Mouse (Mus musculus): ENCODE results near the gene Pcdh15. TPM values are rescaled to one million over a fixed set of nuclear protein-coding genes. Genes with fewer than 3 reads are reported as not detected.

Gene Pcdh15
- polyA plus RNA-seq, 1 experiment from 2014 or later, result 1.3 TPM

DNA sequence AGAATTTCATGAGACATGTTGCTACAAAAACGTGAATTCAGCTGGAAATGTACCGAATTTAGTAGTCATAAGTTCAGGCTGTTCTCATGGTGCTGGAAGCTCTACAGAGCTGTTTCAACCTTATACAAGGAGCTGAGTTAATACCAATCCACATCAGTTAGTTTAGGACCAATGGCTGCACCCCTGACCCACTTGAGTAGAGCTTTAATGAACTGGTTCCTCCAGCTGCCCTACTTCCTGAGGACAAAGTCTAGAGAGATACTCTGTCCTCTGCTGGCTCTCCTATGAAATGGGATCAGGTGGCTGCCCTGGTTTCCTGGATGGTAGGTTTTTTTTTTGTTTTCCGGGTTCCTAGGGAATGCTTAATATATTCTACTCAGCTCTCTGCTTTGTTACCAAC, 1030.0 kb downstream of the Pcdh15 start:
- Histone ChIP-seq H3K9me3 (ENCODE audit: control insufficient read depth, low read length) (no peaks in the 10 kb centered on the region), H3K4me2 (no peak overlapping the region), H3K4me3 (ENCODE audit: low read depth, low read length) (no peak overlapping the region), H3K36me3 (ENCODE audit: control insufficient read depth, insufficient read depth, low read length) (no peaks in the 10 kb centered on the region), H3K9ac (ENCODE audit: low read depth, low read length) (no peak overlapping the region), H3K27ac (ENCODE audit: low read depth, low read length) (no peak overlapping the region), H3K4me1 (replicated peaks; ENCODE audit: control insufficient read depth, insufficient read depth, low read length) (no peaks in the 10 kb centered on the region), H3K27me3 (replicated peaks; ENCODE audit: control insufficient read depth, insufficient read depth, low read length) (no peaks in the 10 kb centered on the region)
- DNase-seq (ENCODE audit: low spot score) (no peak), ATAC-seq (replicated peaks; ENCODE audit: low FRiP score) (no peak)
- 71% methylated on average over 3 of the region's 3 CpGs for WGBS

DNA sequence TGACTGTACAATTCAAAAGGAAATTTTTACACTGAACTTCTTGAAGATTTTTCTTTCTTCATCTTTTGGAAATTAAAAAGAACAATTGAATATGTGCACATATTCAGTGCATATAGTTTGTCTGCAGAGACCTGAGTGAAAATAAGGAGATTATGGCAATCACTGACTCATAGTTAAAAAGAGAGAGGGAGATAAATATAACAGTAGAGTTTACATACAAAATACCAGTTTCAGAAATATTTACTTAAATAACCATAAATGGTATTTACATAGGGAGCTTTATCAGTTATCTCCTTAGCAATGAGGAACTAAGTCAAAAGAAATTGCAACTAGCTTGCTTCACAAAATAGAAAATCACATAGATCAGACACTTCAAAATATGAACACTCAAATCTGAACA, 1030.5 kb downstream of the Pcdh15 start:
- ATAC-seq (replicated peaks; ENCODE audit: low FRiP score), result no peak
- Histone ChIP-seq H3K36me3 (ENCODE audit: control insufficient read depth, insufficient read depth, low read length) (no peaks in the 10 kb centered on the region), H3K4me1 (replicated peaks; ENCODE audit: control insufficient read depth, insufficient read depth, low read length) (no peaks in the 10 kb centered on the region), H3K4me3 (ENCODE audit: low read depth, low read length) (no peak overlapping the region), H3K9ac (ENCODE audit: low read depth, low read length) (no peak overlapping the region), H3K27me3 (replicated peaks; ENCODE audit: control insufficient read depth, insufficient read depth, low read length) (no peaks in the 10 kb centered on the region), H3K9me3 (ENCODE audit: control insufficient read depth, low read length) (no peaks in the 10 kb centered on the region), H3K27ac (ENCODE audit: low read depth, low read length) (no peak overlapping the region), H3K4me2 (no peak overlapping the region)
- no peak for DNase-seq (ENCODE audit: low spot score)

DNA sequence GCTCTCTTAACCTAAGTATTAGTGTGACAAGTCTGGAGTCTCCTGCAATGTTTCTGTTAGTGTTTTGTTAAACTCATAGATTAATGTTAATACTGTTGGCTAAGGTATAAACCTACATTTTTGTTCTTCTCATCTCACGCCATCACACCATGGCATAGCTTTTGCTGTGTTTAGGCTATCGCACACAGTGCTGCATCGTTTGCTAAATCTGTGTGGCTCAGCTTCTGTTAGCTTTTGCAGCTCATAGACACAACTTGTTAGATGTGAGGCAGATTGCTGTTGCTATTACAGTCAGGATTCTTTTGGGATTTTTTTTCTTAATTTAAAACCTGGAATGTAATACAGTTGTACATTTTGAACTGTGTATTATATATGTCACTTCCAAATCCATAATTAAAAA, 1031.7 kb downstream of the Pcdh15 start:
- Histone ChIP-seq H3K9ac (ENCODE audit: low read depth, low read length) (no peak overlapping the region), H3K27ac (ENCODE audit: low read depth, low read length) (no peak overlapping the region), H3K9me3 (ENCODE audit: control insufficient read depth, low read length) (no peaks in the 10 kb centered on the region), H3K4me2 (no peak overlapping the region), H3K36me3 (ENCODE audit: control insufficient read depth, insufficient read depth, low read length) (no peaks in the 10 kb centered on the region), H3K4me3 (ENCODE audit: low read depth, low read length) (no peak overlapping the region), H3K4me1 (replicated peaks; ENCODE audit: control insufficient read depth, insufficient read depth, low read length) (no peaks in the 10 kb centered on the region), H3K27me3 (replicated peaks; ENCODE audit: control insufficient read depth, insufficient read depth, low read length) (no peaks in the 10 kb centered on the region)
- DNase-seq (ENCODE audit: low spot score) (no peak), ATAC-seq (replicated peaks; ENCODE audit: low FRiP score) (no peak)
- 85% methylated on average over 3 of the region's 3 CpGs for WGBS

DNA sequence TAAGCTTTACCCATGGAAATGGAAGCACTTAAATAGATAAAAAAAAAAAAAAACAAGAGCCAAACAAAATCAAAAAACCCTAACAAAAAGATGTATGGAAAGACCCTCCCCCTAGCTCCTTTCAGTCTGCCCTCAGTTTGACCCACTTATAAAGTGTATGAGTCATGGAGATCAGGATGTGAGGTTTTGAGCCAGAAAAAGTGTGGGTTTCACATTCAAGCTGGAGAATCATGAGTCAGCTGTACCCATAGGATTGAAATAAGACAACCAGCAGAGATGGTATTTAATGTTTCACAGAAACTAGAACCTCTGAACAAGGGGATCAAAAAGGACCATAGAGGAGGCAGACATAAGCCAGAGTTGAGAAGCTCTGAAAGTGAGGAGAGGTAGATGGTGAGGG, 1048.8 kb downstream of the Pcdh15 start:
- no peaks in the 10 kb centered on the region for H3K4me1 ChIP-seq (replicated peaks; ENCODE audit: control insufficient read depth, insufficient read depth, low read length)
- DNase-seq (ENCODE audit: low spot score) (no peak), ATAC-seq (replicated peaks; ENCODE audit: low FRiP score) (no peak)
- no peak overlapping the region for H3K27ac ChIP-seq (ENCODE audit: low read depth, low read length)
- no peaks in the 10 kb centered on the region; the same call in 1 of the 2 replicates for H3K9me3 ChIP-seq (ENCODE audit: control insufficient read depth, low read length)
- no peak overlapping the region for H3K4me2 ChIP-seq
- H3K36me3 ChIP-seq (ENCODE audit: control insufficient read depth, insufficient read depth, low read length), result no peaks in the 10 kb centered on the region
- H3K27me3 ChIP-seq (replicated peaks; ENCODE audit: control insufficient read depth, insufficient read depth, low read length), result no peaks in the 10 kb centered on the region
- H3K4me3 ChIP-seq (ENCODE audit: low read depth, low read length), result no peak overlapping the region
- no peak overlapping the region for H3K9ac ChIP-seq (ENCODE audit: low read depth, low read length)

DNA sequence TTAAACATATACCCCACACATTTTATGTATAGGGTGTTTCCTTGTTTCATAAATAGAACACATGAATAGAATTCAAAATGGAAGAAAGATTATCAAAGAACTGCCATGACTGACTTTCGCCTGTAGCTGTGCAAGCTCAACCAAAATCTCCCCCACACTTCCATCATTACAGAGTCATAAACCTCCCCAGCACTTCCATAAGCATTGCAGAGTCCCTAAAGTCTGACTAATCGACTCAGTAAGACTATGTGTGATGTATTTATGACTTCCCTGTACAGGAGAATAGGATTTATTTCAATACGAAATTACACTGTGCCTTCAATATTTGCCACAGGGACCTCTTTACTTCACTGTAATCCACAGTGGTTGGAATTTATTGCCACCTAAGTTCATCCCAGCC, 1082.8 kb downstream of the Pcdh15 start:
- WGBS, result 75% methylated on average over 3 of the region's 3 CpGs
- H3K27me3 ChIP-seq (replicated peaks; ENCODE audit: control insufficient read depth, insufficient read depth, low read length), result no peaks in the 10 kb centered on the region
- H3K4me2 ChIP-seq, result no peak overlapping the region
- no peak overlapping the region for H3K27ac ChIP-seq (ENCODE audit: low read depth, low read length)
- H3K4me3 ChIP-seq (ENCODE audit: low read depth, low read length), result no peak overlapping the region
- DNase-seq (ENCODE audit: low spot score), result no peak
- no peaks in the 10 kb centered on the region for H3K9me3 ChIP-seq (ENCODE audit: control insufficient read depth, low read length)
- H3K36me3 ChIP-seq (ENCODE audit: control insufficient read depth, insufficient read depth, low read length), result no peaks in the 10 kb centered on the region
- no peak for ATAC-seq (replicated peaks; ENCODE audit: low FRiP score)
- no peaks in the 10 kb centered on the region for H3K4me1 ChIP-seq (replicated peaks; ENCODE audit: control insufficient read depth, insufficient read depth, low read length)
- no peak overlapping the region for H3K9ac ChIP-seq (ENCODE audit: low read depth, low read length)

DNA sequence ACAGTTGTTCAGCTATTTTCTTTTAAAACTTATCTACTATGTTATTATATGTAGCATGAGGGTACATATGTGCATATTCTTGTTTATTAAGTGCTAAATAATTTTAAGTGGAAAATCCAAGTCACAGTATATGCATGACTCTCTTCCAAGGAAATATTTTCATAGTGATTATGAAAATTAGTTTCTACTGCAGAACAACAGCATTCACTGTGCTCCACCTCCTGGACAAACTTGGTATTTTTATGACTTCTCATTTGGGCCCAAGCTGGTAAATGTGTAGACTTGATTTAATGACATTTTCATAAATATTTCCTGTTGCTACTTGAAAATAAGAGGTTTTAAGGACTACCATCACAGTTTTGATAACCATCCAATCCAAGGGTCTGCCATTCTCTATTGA, 1104.5 kb downstream of the Pcdh15 start:
- no peaks in the 10 kb centered on the region for H3K36me3 ChIP-seq (ENCODE audit: control insufficient read depth, insufficient read depth, low read length)
- H3K27ac ChIP-seq (ENCODE audit: low read depth, low read length), result no peak overlapping the region
- H3K9ac ChIP-seq (ENCODE audit: low read depth, low read length), result no peak overlapping the region
- ATAC-seq (replicated peaks; ENCODE audit: low FRiP score) (no peak), DNase-seq (ENCODE audit: low spot score) (no peak)
- no peaks in the 10 kb centered on the region for H3K4me1 ChIP-seq (replicated peaks; ENCODE audit: control insufficient read depth, insufficient read depth, low read length)
- H3K27me3 ChIP-seq (replicated peaks; ENCODE audit: control insufficient read depth, insufficient read depth, low read length), result no peaks in the 10 kb centered on the region
- no peak overlapping the region for H3K4me2 ChIP-seq
- H3K4me3 ChIP-seq (ENCODE audit: low read depth, low read length), result no peak overlapping the region
- H3K9me3 ChIP-seq (ENCODE audit: control insufficient read depth, low read length), result no peaks in the 10 kb centered on the region

DNA sequence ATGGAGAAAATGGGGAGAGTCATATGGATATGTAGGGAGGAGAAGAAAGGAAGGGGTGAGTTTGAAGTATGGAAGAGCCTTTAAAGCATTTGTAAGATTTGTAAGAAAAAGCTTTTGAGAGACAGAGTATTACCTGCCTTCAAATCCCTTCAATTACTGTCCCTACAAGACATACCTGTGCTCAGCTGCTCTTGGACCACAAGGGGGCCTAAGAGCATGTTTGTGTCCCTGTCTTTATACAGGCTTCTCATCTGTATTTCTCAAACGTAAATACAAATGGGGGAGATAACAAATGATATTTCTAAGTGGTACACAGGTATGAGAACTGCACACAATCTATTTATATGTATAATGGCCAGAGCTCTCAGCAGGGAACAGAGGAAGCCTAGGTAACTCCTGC, 1118.1 kb downstream of the Pcdh15 start:
- Histone ChIP-seq H3K4me2 (no peak overlapping the region), H3K4me3 (ENCODE audit: low read depth, low read length) (no peak overlapping the region), H3K4me1 (replicated peaks; ENCODE audit: control insufficient read depth, insufficient read depth, low read length) (no peaks in the 10 kb centered on the region), H3K9ac (ENCODE audit: low read depth, low read length) (no peak overlapping the region), H3K9me3 (ENCODE audit: control insufficient read depth, low read length) (no peaks in the 10 kb centered on the region), H3K27me3 (replicated peaks; ENCODE audit: control insufficient read depth, insufficient read depth, low read length) (no peaks in the 10 kb centered on the region), H3K27ac (ENCODE audit: low read depth, low read length) (no peak overlapping the region), H3K36me3 (ENCODE audit: control insufficient read depth, insufficient read depth, low read length) (no peaks in the 10 kb centered on the region)
- DNase-seq (ENCODE audit: low spot score), result no peak
- WGBS, result 34% methylated on average over 1 of the region's 1 CpGs
- ATAC-seq (replicated peaks; ENCODE audit: low FRiP score), result no peak

DNA sequence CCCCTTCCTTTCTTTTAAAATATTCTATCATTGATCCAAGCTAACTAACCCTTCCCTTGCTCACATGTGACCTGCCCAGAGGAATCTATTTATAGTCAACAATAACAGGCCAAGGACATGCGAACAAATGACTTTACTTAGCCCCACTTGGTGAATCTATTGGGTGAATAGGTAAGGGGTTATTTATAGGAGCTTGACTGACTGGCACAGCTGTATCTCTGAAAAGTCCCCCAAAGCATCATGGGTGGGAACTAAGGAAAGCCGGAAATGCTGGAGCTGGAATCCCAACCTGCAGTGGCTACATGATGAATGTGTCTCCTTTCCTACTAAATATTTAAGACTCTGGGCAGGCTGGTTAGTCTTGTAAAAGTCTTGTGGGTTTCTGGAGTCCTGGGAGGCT, 1121.3 kb downstream of the Pcdh15 start:
- no peak for DNase-seq (ENCODE audit: low spot score)
- Histone ChIP-seq H3K9me3 (ENCODE audit: control insufficient read depth, low read length) (no peaks in the 10 kb centered on the region), H3K4me3 (ENCODE audit: low read depth, low read length) (no peak overlapping the region), H3K27ac (ENCODE audit: low read depth, low read length) (no peak overlapping the region), H3K36me3 (ENCODE audit: control insufficient read depth, insufficient read depth, low read length) (no peaks in the 10 kb centered on the region), H3K4me1 (replicated peaks; ENCODE audit: control insufficient read depth, insufficient read depth, low read length) (no peaks in the 10 kb centered on the region), H3K4me2 (no peak overlapping the region), H3K27me3 (replicated peaks; ENCODE audit: control insufficient read depth, insufficient read depth, low read length) (no peaks in the 10 kb centered on the region), H3K9ac (ENCODE audit: low read depth, low read length) (no peak overlapping the region)
- no peak for ATAC-seq (replicated peaks; ENCODE audit: low FRiP score)
- WGBS, result 85% methylated on average over 2 of the region's 2 CpGs

DNA sequence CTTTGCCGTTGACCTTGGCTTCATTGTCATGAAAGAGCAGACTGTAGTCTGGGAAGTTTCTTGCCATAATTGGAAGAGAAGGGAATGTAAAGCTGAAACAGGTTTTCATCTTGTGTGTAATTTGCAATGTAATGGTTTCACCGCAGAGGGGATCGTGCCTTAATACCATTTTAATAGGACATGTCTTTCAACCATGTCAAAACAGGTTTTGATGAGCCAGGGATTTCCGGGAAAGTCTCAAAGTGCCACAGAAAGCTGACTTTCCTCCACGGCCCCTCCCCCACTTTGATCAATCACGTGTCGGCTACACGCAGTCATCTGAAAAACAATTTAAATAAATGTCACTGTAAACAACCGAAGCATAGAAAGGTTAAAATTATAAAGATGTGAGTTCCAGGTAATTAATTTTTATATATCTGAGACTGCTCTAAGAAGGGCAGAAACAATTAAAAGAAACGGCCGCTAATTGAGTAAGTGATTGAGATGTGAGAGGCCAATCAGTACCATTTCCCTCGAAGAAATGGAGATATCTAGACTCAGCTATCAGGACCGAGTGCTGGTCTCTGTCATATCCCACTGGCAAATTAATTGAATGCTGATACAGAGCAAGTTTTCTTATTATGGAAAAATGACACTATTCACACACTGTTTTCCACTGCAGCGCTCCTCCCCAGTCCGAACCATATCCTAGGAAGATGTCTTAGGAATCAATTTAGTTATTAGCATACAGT, 1158.7 kb downstream of the Pcdh15 start:
- Histone ChIP-seq H3K27me3 (replicated peaks; ENCODE audit: control insufficient read depth, insufficient read depth, low read length) (no peaks in the 10 kb centered on the region), H3K4me3 (ENCODE audit: low read depth, low read length) (no peak overlapping the region), H3K27ac (ENCODE audit: low read depth, low read length) (no peak overlapping the region), H3K9me3 (ENCODE audit: control insufficient read depth, low read length) (no peaks in the 10 kb centered on the region), H3K4me1 (replicated peaks; ENCODE audit: control insufficient read depth, insufficient read depth, low read length) (no peaks in the 10 kb centered on the region), H3K9ac (ENCODE audit: low read depth, low read length) (no peak overlapping the region), H3K4me2 (no peak overlapping the region), H3K36me3 (ENCODE audit: control insufficient read depth, insufficient read depth, low read length) (no peaks in the 10 kb centered on the region)
- ATAC-seq (replicated peaks; ENCODE audit: low FRiP score) (no peak), DNase-seq (ENCODE audit: low spot score) (no peak)
- 80% methylated on average over 15 of the region's 15 CpGs for WGBS

All from liver, embryonic 11.5 days (tissue).